Mouse (Mus musculus): ENCODE data around the gene Slc9a1.

- TF ChIP-seq GATA1 (IDR thresholded peaks at IDR 0.05; ENCODE audit: low read length) (no peak), TAL1 (IDR thresholded peaks at IDR 0.05; ENCODE audit: low read length) (no peak)
Measured at GRCm38 (mm10) chr4:133388781-133389552, 19.5 kb downstream of the Slc9a1 start.
